Mouse (Mus musculus): ENCODE data around the gene Capn1. TPM values are rescaled to one million over a fixed set of nuclear protein-coding genes. Genes with fewer than 3 reads are reported as not detected.
A peak's percentile ranks its signal among the peaks of the same experiment; 100 is the strongest.

Capn1 gene
- total RNA-seq, 2 experiments from 2014 or later = 31.6 to 35.5 TPM

- no peak for DNase-seq (ENCODE audit: low spot score in 2 of 2)
Observed at GRCm38 (mm10) chr19:6042293-6042692, 26.6 kb upstream of the Capn1 start.

GRCm38 (mm10) chr19:6040002-6040401 lies 24.3 kb upstream of the Capn1 start:
- DNase-seq (ENCODE audit: low spot score in 2 of 2) = no peak

DNA sequence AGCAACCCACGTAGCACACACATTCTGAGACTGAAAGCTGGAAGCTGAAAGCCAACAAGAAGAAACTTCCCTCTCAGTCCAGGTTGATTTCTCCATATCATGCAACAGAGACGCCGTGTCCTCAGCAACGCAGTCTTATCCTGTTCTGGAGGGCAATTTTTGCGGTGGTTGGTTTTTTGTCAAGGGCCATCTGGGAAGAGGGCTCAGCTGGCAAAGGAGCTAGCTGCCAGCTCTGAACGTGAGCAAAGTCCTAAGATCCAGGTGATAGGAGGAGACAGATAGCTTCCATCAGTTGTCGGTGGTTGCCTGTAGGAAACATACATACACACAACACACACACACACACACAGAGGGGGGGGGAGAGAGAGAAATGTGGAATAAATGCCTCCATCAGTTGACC lies 22.6 kb upstream of the Capn1 start:
- no peak for DNase-seq (ENCODE audit: low spot score in 2 of 2)

GRCm38 (mm10) chr19:6037695-6038094 lies 22.0 kb upstream of the Capn1 start:
- DNase-seq (ENCODE audit: low spot score in 2 of 2) = no peak

DNA sequence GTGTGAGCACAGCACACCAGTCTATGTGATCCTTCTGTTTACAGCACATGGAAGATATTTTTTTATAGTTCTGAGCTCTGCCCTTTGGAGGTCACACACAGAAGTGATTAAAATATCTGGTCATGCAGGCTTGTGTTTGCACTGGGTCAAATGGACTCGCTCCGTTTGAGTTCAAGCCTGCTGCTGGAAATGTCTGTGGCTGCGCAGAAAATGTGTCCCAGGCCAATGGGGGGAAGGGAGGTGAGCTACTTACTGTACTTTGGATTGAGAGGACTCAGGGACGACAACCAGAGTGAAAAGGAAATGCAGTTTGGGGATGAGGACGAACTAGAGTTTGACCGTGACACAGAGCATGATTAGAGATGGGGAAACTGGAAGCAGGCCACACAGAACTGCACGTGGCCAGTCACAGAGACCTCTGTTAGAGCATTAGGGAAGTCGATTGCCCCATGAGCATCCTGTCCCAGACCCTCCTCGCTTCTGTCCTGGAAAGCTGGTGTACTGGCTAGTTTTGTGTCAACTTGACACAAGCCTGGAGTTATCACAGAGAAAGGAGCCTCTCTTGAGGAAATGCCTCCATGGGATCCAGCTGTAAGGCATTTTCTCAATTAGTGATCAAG lies 20.4 kb upstream of the Capn1 start:
- no peak for DNase-seq (ENCODE audit: low spot score in 2 of 2)

DNA sequence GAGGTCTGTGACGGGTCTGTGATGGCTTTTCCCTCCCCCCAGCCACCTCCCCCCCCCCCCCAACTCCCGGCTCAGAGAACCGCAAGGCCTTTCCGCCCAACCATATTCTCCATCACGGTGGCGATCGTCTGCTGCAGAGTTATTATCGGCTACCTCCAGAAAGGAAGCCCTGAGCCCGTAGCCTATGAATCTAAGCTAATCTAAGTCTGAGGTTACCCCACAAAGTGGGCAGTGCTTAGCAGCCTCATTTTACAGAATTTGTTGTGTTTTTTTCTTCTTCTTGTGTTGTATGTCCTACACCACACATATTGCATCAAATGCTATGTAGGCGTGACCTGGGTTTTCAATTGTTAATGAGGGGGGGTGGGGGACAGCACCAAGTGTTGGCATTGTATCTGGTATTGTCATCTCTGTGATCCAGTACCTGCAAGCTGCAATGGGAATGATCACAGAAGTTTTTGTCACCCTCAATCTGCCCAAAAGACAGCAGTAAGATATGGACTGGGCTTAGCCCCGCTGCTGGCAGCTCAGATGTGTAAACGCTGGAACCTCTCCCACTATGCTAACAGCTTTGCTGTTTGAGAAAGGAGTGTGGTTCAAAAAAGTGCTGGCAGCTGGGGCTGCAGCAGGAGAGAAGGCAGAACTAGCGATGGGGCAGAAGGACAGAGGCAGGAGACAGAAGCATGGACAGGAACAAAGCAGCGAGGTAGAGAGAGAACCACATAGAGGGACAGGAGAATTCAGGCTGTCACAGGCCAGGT lies 15.0 kb upstream of the Capn1 start:
- DNase-seq (ENCODE audit: low spot score in 2 of 2) = no peak

GRCm38 (mm10) chr19:6029426-6029825 lies 13.7 kb upstream of the Capn1 start:
- DNase-seq (ENCODE audit: low spot score in 2 of 2) = no peak

GRCm38 (mm10) chr19:6028991-6029390 lies 13.3 kb upstream of the Capn1 start:
- no peak for DNase-seq (ENCODE audit: low spot score in 2 of 2)

DNA sequence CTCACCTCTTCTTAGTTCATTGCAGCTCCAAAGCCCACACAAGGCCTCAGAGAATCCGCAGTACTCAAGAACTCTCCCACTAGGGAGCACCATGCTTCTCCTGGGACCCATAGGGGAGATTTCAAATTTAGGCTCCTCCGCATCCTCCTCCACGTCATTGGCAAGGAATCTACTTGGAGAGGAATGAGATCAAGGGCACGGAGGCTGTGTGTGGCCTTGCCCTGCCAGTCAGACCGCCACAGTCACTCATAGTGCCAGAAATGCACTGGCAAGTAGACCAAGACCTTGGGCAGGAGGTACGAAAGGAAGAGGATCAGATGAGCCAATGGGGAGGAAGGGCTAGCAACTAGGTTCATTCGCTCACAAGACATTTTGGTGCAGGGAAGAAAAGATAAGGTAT lies 8.2 kb upstream of the Capn1 start:
- peak in 1 of 2 experiments; percentile 41 for DNase-seq (ENCODE audit: low spot score in 2 of 2)

GRCm38 (mm10) chr19:6023059-6023458 lies 7.4 kb upstream of the Capn1 start:
- DNase-seq (ENCODE audit: low spot score in 2 of 2) = no peak

- no peak for DNase-seq (ENCODE audit: low spot score in 2 of 2)
Observed at GRCm38 (mm10) chr19:6020276-6020675, 4.6 kb upstream of the Capn1 start.

DNA sequence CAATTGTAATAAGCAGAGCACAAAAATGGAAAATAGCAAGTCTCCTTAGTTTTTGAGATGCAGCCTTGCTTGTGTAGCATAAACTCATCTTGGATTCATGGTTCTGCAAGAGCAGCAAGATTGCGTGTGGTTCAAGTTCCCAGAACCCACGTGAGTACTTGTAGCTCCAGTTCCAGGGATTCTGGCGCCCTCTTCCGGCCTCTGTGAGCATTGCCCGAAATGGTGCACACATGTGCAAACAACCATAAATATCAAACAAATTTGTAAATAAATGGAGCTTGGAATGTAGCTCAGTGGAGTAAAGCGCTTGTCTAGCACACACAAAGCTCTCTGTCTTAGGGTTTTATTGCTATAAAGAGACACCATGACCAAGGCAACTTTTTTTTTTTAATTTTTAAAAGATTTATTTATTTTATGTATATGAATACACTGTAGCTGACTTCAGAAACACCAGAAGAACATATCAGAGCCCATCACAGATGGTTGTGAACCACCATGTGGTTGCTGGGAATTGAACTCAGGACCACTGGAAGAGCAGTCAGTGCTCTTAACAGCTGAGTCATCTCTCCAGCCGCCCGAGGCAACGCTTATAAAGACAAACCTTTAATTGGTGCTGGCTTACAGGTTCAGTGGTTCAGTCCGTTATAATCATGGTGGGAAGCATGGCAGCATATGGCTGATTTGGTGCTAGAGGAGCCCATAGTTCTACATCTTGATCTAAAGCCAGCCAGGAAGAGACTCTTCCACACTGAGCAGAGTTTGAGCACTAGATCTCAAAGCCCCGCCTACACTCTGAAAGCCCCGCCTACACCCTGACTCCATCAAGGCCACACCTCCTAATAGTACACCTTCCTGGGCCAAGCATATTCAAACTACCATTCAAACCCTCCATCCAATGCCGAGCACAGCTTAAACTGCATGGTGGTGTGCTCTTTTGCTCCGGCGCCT lies 2.7 kb upstream of the Capn1 start:
- DNase-seq (ENCODE audit: low spot score in 2 of 2) = peak; percentile 84 to 89

DNA sequence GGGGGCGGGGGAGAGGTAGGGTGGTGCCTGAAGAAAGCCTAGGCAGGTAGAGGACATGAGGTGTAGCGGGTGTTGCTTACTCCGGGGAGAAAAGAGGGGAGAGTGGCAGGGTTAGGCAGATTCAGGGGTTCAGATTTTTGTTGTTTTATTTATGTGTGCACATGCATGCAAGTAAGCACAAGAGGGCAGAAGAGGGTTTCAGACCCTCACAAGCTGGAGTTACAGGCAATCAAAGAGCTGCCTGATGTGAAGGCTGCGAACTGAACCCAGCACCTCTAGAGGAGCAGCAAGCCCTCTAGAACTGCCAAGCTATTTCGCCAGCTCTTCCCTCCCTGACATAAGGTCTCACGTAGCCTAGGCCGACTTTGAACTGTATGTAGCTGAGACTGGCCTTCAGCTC lies 835 bp upstream of the Capn1 start:
- DNase-seq (ENCODE audit: low spot score in 2 of 2) = no peak

DNA sequence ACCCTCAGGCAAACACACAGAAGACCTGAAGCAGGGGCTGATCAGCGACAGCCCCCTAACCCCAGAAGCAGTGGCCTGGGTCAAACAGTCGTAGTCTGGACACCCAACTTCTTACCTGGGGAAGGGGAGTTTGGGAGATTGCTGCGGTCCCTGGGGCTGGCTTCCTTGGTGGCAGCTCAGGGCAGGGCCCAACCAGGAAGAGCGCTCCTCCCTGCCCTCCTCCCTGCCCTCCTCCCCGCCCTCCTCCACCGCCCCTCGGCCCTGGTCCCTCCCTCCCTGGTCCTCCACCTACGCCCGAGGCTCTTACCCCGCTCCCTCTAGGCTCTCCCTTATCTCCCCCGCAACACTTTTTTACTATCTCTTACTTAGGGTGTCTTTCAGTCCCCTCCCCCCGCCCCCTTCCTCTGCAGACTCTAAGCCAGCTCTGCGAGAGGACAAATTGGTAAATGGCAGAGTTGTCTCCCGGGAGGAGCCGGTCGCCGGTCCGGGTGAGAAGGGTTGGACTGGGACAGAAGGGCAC lies 646 bp downstream of the Capn1 start:
- DNase-seq (ENCODE audit: low spot score in 2 of 2) = peak; percentile 47 to 56

GRCm38 (mm10) chr19:6013691-6014090 lies 2.0 kb downstream of the Capn1 start:
- DNase-seq (ENCODE audit: low spot score in 2 of 2) = no peak

DNA sequence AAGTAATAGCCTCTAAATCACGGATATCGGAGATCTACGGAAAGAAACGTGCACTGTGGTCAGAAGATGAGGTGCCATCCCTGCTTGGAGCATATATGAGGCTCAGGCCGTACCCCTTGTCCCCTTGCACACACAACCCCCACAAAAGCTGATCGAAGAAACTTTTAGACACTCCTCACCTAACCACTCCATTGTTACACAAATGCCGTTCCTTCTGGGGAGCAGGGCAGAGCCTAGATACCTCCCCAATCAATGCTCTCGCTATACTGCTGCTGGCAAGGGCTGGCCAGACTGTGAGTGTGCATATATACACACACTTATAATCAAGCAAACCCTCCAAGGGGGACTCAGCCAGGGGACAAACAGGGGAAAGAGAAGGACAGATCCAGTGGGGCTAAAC lies 6.6 kb downstream of the Capn1 start:
- no peak for DNase-seq (ENCODE audit: low spot score in 2 of 2)

- no peak for DNase-seq (ENCODE audit: low spot score in 2 of 2)
Observed at GRCm38 (mm10) chr19:6007013-6007412, 8.7 kb downstream of the Capn1 start.

DNA sequence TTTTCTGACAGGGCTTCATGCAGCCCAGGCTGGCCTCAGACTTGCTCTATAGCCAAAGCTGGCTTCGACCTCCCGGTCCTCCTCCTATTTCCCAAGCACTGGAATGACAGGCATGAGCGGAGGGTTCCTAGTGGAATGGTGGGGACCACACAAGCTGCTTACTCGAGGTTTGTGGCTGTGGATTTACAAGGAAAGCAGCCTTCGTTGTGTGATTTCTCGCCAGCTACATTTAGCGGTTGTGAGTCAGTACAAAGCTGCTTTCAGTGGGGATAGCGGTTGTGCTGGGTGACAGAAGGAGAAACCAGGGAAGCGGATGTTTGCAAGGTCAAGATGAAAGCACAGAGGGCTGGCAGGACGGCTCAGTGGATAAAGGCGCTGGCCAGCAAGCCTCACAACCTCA lies 10.2 kb downstream of the Capn1 start:
- DNase-seq (ENCODE audit: low spot score in 2 of 2) = no peak

- no peak for DNase-seq (ENCODE audit: low spot score in 2 of 2)
Observed at GRCm38 (mm10) chr19:5999969-6000368, 15.7 kb downstream of the Capn1 start.

- no peak for DNase-seq (ENCODE audit: low spot score in 2 of 2)
Observed at GRCm38 (mm10) chr19:5998180-5998579, 17.5 kb downstream of the Capn1 start.

GRCm38 (mm10) chr19:5994711-5995110 lies 21.0 kb downstream of the Capn1 start:
- no peak for DNase-seq (ENCODE audit: low spot score in 2 of 2)

- no peak for DNase-seq (ENCODE audit: low spot score in 2 of 2)
Observed at GRCm38 (mm10) chr19:5992012-5992411, 23.7 kb downstream of the Capn1 start.
